Mouse (Mus musculus) midbrain, embryonic 14.5 days (tissue): ENCODE measurements at regions not wholly inside any gene's neighbourhood (a gene's known extent, or its start where the extent isn't known, plus 50 kb on each side); places are given as distances from the start of the nearest gene placed in this dataset.
"Not testable (repeated sequence)": the region's sequence is repeated elsewhere in the genome, so short reads cannot be mapped to it uniquely, and the experiment has no call there.

ENCODE experiments used
- ATAC-seq: fragments of 200-750 bp; cut with Nextera tagmentation; 2 replicates; pipeline ENCODE4 v1.8.0; 2017; ENCODE audit warnings: moderate number of reproducible peaks, moderate library complexity; ENCODE audit not compliant: low FRiP score, low TSS enrichment
- DNase-seq: peaks from one replicate; pipeline ENCODE4 v3.0.0-alpha.2; 2015
- H3K27ac ChIP-seq: fragments of 300-500 bp; sonication (generic); replicated peaks from 2 replicates; pipeline ENCODE4 v1.5.1; 2014; ENCODE audit warnings: mild to moderate bottlenecking, low read depth, low read length, moderate library complexity
- H3K27me3 ChIP-seq: fragments of 300-500 bp; sonication (generic); 2 replicates; pipeline ENCODE4 v1.6.1; 2014; ENCODE audit warnings: low read length, control low read depth, mixed read lengths; ENCODE audit not compliant: control insufficient read depth, insufficient read depth
- H3K36me3 ChIP-seq: fragments of 300-500 bp; sonication (generic); 2 replicates; pipeline ENCODE4 v1.6.1; 2014; ENCODE audit warnings: low read length, control low read depth; ENCODE audit not compliant: control insufficient read depth, insufficient read depth
- H3K4me1 ChIP-seq: fragments of 300-500 bp; sonication (generic); 2 replicates; pipeline ENCODE4 v1.6.1; 2014; ENCODE audit warnings: mild to moderate bottlenecking, antibody characterized with exemption, low read length, control low read depth; ENCODE audit not compliant: control insufficient read depth, insufficient read depth
- H3K4me2 ChIP-seq: fragments of 300-500 bp; sonication (generic); 2 replicates; pipeline ENCODE4 v1.6.1; 2014; ENCODE audit warnings: mild to moderate bottlenecking, low read length, moderate library complexity
- H3K4me3 ChIP-seq: fragments of 300-500 bp; sonication (generic); replicated peaks from 2 replicates; pipeline ENCODE4 v1.5.1; 2014; ENCODE audit warnings: low read depth, low read length
- H3K9ac ChIP-seq: fragments of 300-500 bp; sonication (generic); replicated peaks from 2 replicates; pipeline ENCODE4 v1.6.1; 2014; ENCODE audit warnings: mild to moderate bottlenecking, low read length, moderate library complexity
- H3K9me3 ChIP-seq: fragments of 300-500 bp; sonication (generic); 2 replicates; pipeline ENCODE4 v1.6.1; 2016; ENCODE audit warnings: low read length, control low read depth, mixed read lengths; ENCODE audit not compliant: control insufficient read depth
- WGBS: fragments of 180-500 bp; shearing (Covaris S2); extraction: QIAGEN DNeasy Blood & Tissue Kit; methylation state at CpG from one replicate; pipeline ENCODE4 v1.1.7; 2014; 5-methylcytosine and 5-hydroxymethylcytosine counted together

- H3K27ac ChIP-seq, H3K9me3 ChIP-seq, H3K4me2 ChIP-seq, H3K9ac ChIP-seq, ATAC-seq, DNase-seq, H3K4me3 ChIP-seq, H3K27me3 ChIP-seq, H3K36me3 ChIP-seq, H3K4me1 ChIP-seq: not testable (repeated sequence)
- 95% methylated on average over 12 of the region's 12 CpGs for WGBS
These were observed 147.1 kb upstream of the Map1b start for GRCm38 (mm10) chr13:99663422-99663821.

GRCm38 (mm10) chr13:99647661-99648204 lies 131.4 kb upstream of the Map1b start:
- Histone ChIP-seq H3K9me3 (no peaks in the 10 kb centered on the region), H3K4me2 (no peak overlapping the region), H3K4me1 (peaks cover 26% of the 10 kb centered on the region), H3K27ac (no peak overlapping the region), H3K9ac (no peak overlapping the region), H3K4me3 (no peak overlapping the region), H3K36me3 (no peaks in the 10 kb centered on the region), H3K27me3 (no peaks in the 10 kb centered on the region)
- DNase-seq (no peak), ATAC-seq (no peak)
- WGBS, result 73% methylated on average over 6 of the region's 6 CpGs

- peak overlapping the region; percentile 10 for H3K27ac ChIP-seq
- no peak overlapping the region for H3K4me2 ChIP-seq
- no peak overlapping the region for H3K9ac ChIP-seq
- 79% methylated on average over 1 of the region's 1 CpGs for WGBS
- ATAC-seq, result no peak
- DNase-seq, result peak; percentile 65
- no peak overlapping the region for H3K4me3 ChIP-seq
- no peaks in the 10 kb centered on the region for H3K9me3 ChIP-seq
- no peaks in the 10 kb centered on the region for H3K36me3 ChIP-seq
- H3K27me3 ChIP-seq, result no peaks in the 10 kb centered on the region
- H3K4me1 ChIP-seq, result peaks cover 34% of the 10 kb centered on the region
These were observed 128.4 kb upstream of the Map1b start for GRCm38 (mm10) chr13:99644771-99645170.

- H3K27ac ChIP-seq, result no peak overlapping the region; the same call in 1 of the 2 replicates
- no peaks in the 10 kb centered on the region for H3K27me3 ChIP-seq
- no peak overlapping the region for H3K4me3 ChIP-seq
- H3K4me2 ChIP-seq, result no peak overlapping the region
- no peaks in the 10 kb centered on the region for H3K9me3 ChIP-seq
- no peak overlapping the region; the same call in 1 of the 2 replicates for H3K9ac ChIP-seq
- WGBS, result 37% methylated on average over 5 of the region's 5 CpGs
- H3K36me3 ChIP-seq, result no peaks in the 10 kb centered on the region
- no peak for ATAC-seq
- peaks cover 34% of the 10 kb centered on the region for H3K4me1 ChIP-seq
- peak; percentile 31 for DNase-seq
These were observed 126.5 kb upstream of the Map1b start for GRCm38 (mm10) chr13:99642811-99643210.

- 38% methylated on average over 5 of the region's 5 CpGs for WGBS
These were observed 126.0 kb upstream of the Map1b start for GRCm38 (mm10) chr13:99642301-99642700.

GRCm38 (mm10) chr13:99641386-99642165 lies 125.2 kb upstream of the Map1b start:
- 85% methylated on average over 22 of the region's 22 CpGs for WGBS
- Histone ChIP-seq H3K36me3 (no peaks in the 10 kb centered on the region), H3K27ac (no peak overlapping the region), H3K4me2 (no peak overlapping the region), H3K9ac (no peak overlapping the region), H3K27me3 (no peaks in the 10 kb centered on the region), H3K4me1 (peaks cover 34% of the 10 kb centered on the region), H3K4me3 (no peak overlapping the region), H3K9me3 (no peaks in the 10 kb centered on the region)
- ATAC-seq (no peak), DNase-seq (no peak)

More at GRCm38 (mm10) chr13:99642301-99642700, 126.0 kb upstream of the Map1b start:
- no peaks in the 10 kb centered on the region for H3K27me3 ChIP-seq
- H3K4me3 ChIP-seq, result no peak overlapping the region
- peaks cover 34% of the 10 kb centered on the region for H3K4me1 ChIP-seq
- H3K9ac ChIP-seq, result no peak overlapping the region
- no peak for DNase-seq
- no peaks in the 10 kb centered on the region for H3K9me3 ChIP-seq
- no peak overlapping the region for H3K4me2 ChIP-seq
- no peak overlapping the region; the same call in 1 of the 2 replicates for H3K27ac ChIP-seq
- ATAC-seq, result no peak
- no peaks in the 10 kb centered on the region for H3K36me3 ChIP-seq

- 89% methylated on average over 5 of the region's 5 CpGs for WGBS
- Histone ChIP-seq H3K9ac (no peak overlapping the region), H3K36me3 (no peaks in the 10 kb centered on the region), H3K9me3 (no peaks in the 10 kb centered on the region), H3K27me3 (no peaks in the 10 kb centered on the region), H3K4me2 (no peak overlapping the region), H3K27ac (no peak overlapping the region), H3K4me1 (no peaks in the 10 kb centered on the region), H3K4me3 (no peak overlapping the region)
- no peak for ATAC-seq
- no peak for DNase-seq
These were observed 116.4 kb upstream of the Map1b start for GRCm38 (mm10) chr13:99632706-99633105.

- no peaks in the 10 kb centered on the region for H3K36me3 ChIP-seq
- no peak overlapping the region for H3K4me3 ChIP-seq
- no peaks in the 10 kb centered on the region for H3K4me1 ChIP-seq
- ATAC-seq (no peak), DNase-seq (no peak)
- H3K9ac ChIP-seq, result no peak overlapping the region
- 96% methylated on average over 3 of the region's 3 CpGs for WGBS
- no peaks in the 10 kb centered on the region for H3K27me3 ChIP-seq
- H3K27ac ChIP-seq, result no peak overlapping the region
- no peaks in the 10 kb centered on the region for H3K9me3 ChIP-seq
- no peak overlapping the region for H3K4me2 ChIP-seq
These were observed 114.5 kb upstream of the Map1b start for GRCm38 (mm10) chr13:99630800-99631199.

- Histone ChIP-seq H3K27ac (no peak overlapping the region), H3K4me1 (no peaks in the 10 kb centered on the region), H3K4me3 (no peak overlapping the region), H3K27me3 (no peaks in the 10 kb centered on the region), H3K36me3 (no peaks in the 10 kb centered on the region), H3K9ac (no peak overlapping the region), H3K9me3 (no peaks in the 10 kb centered on the region), H3K4me2 (no peak overlapping the region)
- 96% methylated on average over 22 of the region's 22 CpGs for WGBS
- DNase-seq (no peak), ATAC-seq (no peak)
These were observed 114.0 kb upstream of the Map1b start for GRCm38 (mm10) chr13:99630356-99630755.
